Mouse (Mus musculus) embryonic fibroblast, embryonic 13.5 days (primary cell): ENCODE results near the gene Plekhh3. TPM values are rescaled to one million over a fixed set of nuclear protein-coding genes. Genes with fewer than 3 reads are reported as not detected.
A peak's percentile ranks its signal among the peaks of the same experiment; 100 is the strongest.

Experiments used
- H3K27ac ChIP-seq: 2 replicates; pipeline ENCODE4 v1.5.1; 2012; ENCODE audit warnings: low read length, control low read depth, inconsistent platforms; ENCODE audit not compliant: insufficient read depth
- H3K4me1 ChIP-seq: 2 replicates; pipeline ENCODE4 v1.6.1; 2011; ENCODE audit warnings: low read length; ENCODE audit not compliant: control insufficient read depth, insufficient read depth
- H3K4me3 ChIP-seq: 2 replicates; pipeline ENCODE4 v1.5.1; 2011; ENCODE audit warnings: mild to moderate bottlenecking, control low read depth, low read length; ENCODE audit not compliant: insufficient read depth
- CTCF ChIP-seq: IDR thresholded peaks from 2 replicates; pipeline ENCODE4 v1.5.1; 2011; ENCODE audit warnings: mild to moderate bottlenecking, control low read depth, low read length, moderate library complexity, borderline replicate concordance; ENCODE audit not compliant: insufficient read depth
- POLR2A ChIP-seq: IDR thresholded peaks from 2 replicates; pipeline ENCODE4 v1.6.1; 2011; ENCODE audit warnings: low read depth, mild to moderate bottlenecking, control low read depth, low read length, moderate library complexity
- polyA plus RNA-seq: library from polyadenylated mRNA; stranded (reverse); fragments of >200 nt; gene quantifications from 2 replicates; pipeline ENCODE4 v1.2.4, GENCODE M21; 2011; ENCODE audit warnings: low read depth; ENCODE audit not compliant: missing spikeins, insufficient read length

Plekhh3 gene
- polyA plus RNA-seq, 1 experiment, result 11.5 TPM

DNA sequence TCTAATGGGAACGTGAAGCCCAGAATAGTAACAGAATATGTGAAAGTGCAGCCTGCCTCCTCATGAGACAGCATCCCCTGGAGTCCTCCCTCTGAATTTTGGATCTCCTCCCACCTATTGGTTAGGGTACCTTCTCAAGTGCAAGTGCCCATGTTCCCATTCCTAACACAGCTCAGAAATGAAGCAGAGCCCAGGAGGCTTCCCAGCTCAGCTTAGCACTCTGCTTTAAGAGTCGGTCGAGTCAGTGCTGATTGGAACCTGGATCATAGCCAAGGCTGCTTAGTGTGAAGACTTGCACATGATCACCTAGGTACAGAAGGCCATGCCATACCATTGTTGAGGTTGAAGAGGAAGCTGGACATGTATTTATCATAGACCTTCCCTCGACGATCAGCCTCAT lies 23.0 kb upstream of the Plekhh3 start:
- TF ChIP-seq CTCF (no peak), POLR2A (no peak)
- peaks cover 7% of the 10 kb centered on the region for H3K4me1 ChIP-seq
- H3K27ac ChIP-seq, result no peak overlapping the region
- H3K4me3 ChIP-seq, result no peak overlapping the region

DNA sequence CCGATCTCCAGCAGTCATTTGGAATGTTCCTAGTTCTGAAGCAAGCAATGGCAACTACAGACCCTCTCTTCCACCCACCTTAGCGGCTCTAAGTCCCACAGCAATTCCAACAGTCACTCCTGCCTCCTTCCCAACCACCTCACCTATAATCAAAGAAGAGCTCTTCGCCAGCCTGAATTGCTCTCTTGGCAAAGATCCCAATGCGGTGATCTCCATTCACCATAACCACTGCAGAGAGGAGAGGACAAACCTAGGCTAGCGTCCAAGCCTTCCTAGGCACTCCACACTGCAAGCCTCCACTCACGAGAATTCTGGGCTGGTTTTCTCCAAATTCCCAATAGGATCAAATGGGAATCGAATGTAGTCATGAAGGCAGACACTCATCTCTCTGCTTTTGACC lies 21.9 kb upstream of the Plekhh3 start:
- no peak for TF ChIP-seq POLR2A
- TF ChIP-seq CTCF, result no peak
- Histone ChIP-seq H3K27ac (no peak overlapping the region), H3K4me3 (no peak overlapping the region), H3K4me1 (peaks cover 7% of the 10 kb centered on the region)

DNA sequence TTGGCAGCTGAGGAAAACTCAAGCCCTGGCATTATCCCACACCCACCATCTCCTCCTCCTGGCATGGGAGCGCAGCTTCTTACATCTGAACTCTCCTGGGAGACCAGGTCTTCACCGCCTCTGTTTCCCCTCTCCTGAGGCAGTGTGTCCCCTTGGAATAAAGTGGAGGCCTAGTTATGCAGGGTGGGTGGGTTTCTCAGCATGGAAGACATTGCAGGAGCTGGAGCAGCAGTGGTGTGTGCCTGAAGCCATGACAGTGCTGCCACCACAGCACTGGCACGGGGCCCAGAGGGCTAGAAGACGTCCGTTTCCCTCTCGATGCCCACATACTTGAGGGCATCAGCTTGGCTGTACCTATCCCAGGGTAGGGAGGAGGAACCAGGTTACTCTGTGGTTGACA lies 21.5 kb upstream of the Plekhh3 start:
- Histone ChIP-seq H3K4me1 (peaks cover 7% of the 10 kb centered on the region), H3K4me3 (no peak overlapping the region), H3K27ac (no peak overlapping the region)
- no peak for TF ChIP-seq CTCF
- TF ChIP-seq POLR2A, result no peak

DNA sequence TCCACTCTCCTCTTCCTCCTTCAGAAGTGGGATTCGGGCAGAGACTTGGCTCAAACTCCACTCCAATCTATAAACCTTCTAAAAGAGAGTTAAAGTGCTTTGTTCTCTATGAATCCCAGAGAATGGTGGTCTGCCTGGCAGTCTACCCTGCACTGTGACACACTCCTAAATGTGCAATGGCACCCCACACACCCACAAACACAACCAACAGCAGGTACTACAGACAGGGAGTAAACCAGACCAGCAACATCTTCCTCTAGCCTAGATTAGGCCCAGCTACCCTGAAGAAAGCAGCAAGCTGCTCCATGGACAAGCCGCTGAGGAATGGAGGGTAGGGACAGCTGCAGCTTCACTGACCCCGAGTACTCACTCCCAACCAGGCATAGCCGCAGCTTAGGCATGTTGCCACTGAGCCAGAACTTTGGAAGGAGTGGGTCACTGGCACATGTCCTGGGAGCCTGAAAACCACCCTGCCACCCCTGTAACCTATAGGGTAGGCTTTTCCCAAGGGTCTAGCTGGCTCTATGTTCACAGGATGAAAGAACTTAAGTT lies 20.8 kb upstream of the Plekhh3 start:
- no peak overlapping the region for H3K27ac ChIP-seq
- peaks cover 7% of the 10 kb centered on the region for H3K4me1 ChIP-seq
- no peak for TF ChIP-seq CTCF
- no peak for TF ChIP-seq POLR2A
- no peak overlapping the region for H3K4me3 ChIP-seq

DNA sequence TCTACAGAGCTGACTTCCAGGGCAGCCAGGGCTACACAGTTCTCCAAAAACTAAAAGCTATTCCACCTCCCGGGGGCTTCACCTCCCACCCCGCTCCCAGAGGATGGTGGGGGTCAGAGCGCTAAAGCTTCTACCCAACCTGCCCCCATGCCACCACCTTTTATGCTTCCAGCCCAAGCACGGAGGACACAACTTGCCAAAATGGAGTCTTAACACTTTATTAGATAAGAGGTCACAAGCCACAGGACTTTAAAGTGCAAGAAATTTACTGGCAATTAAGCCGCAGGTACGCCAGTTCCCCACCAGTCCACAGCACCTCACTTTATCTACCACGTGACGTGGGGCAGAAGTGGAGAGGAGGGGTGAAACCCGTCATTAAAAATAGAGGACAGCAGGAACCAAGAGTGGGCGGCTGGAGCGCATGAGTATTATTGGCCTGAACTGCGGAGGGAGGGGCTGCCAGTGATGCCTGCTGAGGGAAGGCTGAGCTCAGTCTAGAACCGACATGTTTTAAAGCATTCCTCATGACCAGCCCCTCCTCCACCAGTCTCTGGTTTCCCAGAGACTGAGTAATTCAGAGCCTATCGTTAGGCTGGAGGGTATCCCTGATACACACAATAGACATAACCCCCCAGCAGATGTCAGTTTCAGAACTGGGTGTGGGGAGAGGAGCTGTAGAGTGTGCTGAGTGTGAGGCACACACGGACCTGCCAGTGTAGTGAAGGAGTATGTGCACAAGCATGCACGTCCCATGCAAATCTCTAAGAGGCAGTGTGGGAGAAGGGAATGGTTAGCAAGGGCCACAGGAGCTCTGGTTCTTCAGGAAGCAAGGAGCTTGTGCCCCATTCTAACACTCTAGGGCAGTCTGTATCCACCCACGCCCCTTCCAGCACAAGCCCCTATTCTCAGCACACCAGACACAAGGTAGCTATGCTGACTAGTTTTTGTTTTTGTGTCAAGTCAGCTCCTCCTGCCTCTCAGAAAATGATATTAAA lies 20.1 kb upstream of the Plekhh3 start:
- H3K27ac ChIP-seq, result peak overlapping the region; percentile 52

DNA sequence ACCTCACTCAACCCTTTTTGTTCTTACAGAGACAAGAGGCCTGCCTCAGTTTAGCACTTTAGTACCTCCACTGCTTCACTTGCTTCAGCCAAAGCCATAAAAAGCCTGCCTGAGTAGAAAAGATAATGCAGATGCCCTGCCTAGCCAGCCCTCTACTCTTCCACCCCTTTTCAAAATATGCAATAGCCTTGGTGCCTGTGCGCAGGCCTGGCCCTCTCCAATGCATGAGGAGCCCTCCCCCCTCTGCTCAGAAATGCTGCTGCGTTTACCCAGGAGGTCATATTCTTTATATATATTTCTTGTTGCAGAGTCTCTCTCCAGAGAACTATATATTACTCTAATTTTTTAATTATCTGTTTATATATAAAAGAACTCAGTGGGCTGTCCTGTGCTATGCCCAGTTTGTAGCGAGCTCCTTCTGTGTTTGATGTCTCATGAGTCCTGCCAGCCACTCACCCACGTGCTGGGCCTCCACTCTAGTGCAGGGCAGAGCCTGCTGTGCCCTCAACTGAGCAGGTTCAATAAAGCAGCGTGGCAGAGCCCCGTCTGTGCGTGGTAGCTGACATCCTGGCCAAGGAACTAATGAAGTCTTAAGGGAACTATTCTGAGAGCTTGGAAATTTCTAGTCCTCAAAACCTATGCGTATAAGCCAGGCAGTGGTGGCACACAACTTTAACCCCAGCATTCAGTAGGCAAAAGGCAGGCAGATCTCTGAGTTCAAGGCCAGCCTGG lies 19.2 kb upstream of the Plekhh3 start:
- peaks cover 7% of the 10 kb centered on the region for H3K4me1 ChIP-seq
- H3K27ac ChIP-seq, result peak overlapping the region; percentile 79
- no peak overlapping the region for H3K4me3 ChIP-seq
- TF ChIP-seq POLR2A (no peak), CTCF (no peak)

More for the DNA sequence above, 20.1 kb upstream of the Plekhh3 start:
- Histone ChIP-seq H3K4me1 (peaks cover 7% of the 10 kb centered on the region), H3K4me3 (no peak overlapping the region)
- no peak for TF ChIP-seq CTCF
- TF ChIP-seq POLR2A, result no peak

DNA sequence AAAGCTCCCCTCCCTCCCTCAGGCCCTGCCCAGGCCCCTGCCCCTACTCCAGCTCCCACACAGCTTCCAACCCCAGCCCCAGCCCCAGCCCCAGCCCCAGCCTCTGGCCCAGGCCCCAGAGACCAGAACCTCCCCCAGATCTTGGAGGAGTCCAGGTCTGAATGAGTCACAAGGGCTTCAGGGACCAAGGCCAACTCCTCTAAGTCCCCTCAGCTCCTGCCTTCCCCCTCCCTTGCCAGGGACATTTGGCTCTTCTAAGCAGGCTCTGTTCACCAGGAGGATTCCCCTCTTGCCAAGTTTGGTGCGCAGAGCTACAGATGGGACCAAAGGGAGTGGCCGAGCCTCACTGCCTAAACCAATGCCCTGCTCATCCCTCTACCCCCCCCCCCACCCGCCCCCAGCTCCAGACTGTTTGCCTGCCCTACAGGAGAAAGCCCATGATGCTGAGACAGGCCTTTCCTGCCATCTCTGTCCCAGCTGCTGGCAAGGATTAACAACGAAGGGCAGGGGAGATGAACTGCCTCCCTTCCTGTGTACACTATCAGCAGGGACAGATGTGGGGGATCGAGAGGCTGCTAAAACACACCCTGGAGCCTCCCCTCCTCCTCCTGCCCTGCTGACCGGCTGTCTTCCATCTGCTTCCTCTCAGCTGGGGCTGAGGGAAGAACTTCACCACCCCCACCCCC lies 18.5 kb upstream of the Plekhh3 start:
- Histone ChIP-seq H3K27ac (peak overlapping the region; percentile 79), H3K4me1 (peaks cover 7% of the 10 kb centered on the region), H3K4me3 (no peak overlapping the region)
- no peak for TF ChIP-seq CTCF
- TF ChIP-seq POLR2A, result peak; percentile 38; the same call in 1 of the 2 replicates

DNA sequence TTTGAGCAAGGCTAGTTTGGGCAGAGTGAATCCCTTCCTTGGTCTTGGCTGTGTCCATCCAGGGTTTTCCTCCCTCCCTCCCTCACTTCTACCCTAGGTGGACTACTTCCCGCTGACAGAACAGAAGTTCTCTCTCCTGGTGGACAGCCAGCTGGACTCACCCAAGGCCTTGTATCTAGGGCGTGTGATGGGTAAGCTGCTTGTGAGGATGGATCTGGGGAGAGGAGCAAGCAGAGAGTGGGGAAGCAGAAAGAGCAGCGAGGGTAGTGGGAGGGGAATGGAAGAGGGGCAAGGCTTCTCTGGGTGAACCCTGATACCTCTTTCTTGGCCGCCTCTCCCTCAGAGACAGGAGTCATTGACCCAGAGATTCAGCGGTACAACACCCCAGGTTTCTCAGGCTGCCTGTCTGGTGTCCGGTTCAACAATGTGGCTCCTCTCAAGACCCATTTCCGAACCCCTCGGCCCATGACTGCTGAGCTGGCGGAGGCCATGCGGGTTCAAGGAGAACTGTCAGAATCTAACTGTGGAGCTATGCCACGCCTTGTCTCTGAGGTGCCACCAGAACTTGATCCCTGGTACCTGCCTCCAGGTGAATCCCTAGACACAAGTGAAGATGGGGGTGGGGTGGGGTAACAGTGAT lies 17.1 kb upstream of the Plekhh3 start:
- H3K4me1 ChIP-seq, result peaks cover 7% of the 10 kb centered on the region
- no peak overlapping the region for H3K4me3 ChIP-seq
- H3K27ac ChIP-seq, result no peak overlapping the region
- no peak for TF ChIP-seq CTCF

DNA sequence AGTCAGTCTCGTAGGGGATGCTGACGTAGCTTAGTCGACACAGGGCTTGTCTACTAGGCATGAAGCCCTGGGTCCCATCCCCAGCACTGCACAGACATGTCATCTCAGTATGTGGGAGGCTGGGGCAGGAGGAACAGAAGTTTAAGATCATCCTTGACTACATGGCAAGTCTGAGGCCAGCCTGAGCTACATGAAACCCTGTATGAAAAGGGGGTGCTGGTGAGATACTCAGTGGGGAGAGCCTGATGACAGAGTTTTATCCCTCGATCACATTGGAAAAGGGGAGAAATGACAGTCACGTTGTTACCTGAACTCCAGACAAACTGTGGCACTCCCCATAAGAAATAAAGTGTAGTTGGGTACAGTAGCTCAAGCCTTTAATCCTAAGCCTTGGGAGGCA lies 16.4 kb upstream of the Plekhh3 start:
- Histone ChIP-seq H3K4me1 (peaks cover 7% of the 10 kb centered on the region), H3K27ac (no peak overlapping the region), H3K4me3 (no peak overlapping the region)
- no peak for TF ChIP-seq CTCF
